Mouse (Mus musculus) heart, embryonic 16.5 days (tissue): Measurements from ENCODE around the gene Pcsk1n. TPM values are rescaled to one million over a fixed set of nuclear protein-coding genes. Genes with fewer than 3 reads are reported as not detected.
A peak's percentile ranks its signal among the peaks of the same experiment; 100 is the strongest.

Experiments used
- ATAC-seq: fragments of 200-750 bp; cut with Nextera tagmentation; replicated peaks from 2 replicates; pipeline ENCODE4 v1.8.0; 2017; ENCODE audit warnings: moderate number of reproducible peaks; ENCODE audit not compliant: insufficient read depth, low FRiP score; ENCODE audit errors: extremely low read depth
- H3K27ac ChIP-seq: fragments of 300-500 bp; sonication (generic); 2 replicates; pipeline ENCODE4 v1.5.1; 2014; ENCODE audit warnings: mild to moderate bottlenecking, low read length, control low read depth, moderate library complexity
- H3K27me3 ChIP-seq: fragments of 300-500 bp; sonication (generic); 2 replicates; pipeline ENCODE4 v1.6.1; 2014; ENCODE audit warnings: low read length, mixed read lengths; ENCODE audit not compliant: control insufficient read depth, insufficient read depth
- H3K36me3 ChIP-seq: fragments of 300-500 bp; sonication (generic); 2 replicates; pipeline ENCODE4 v1.6.1; 2014; ENCODE audit not compliant: control insufficient read depth, insufficient read depth
- H3K4me1 ChIP-seq: fragments of 300-500 bp; sonication (generic); 2 replicates; pipeline ENCODE4 v1.6.1; 2014; ENCODE audit warnings: low read length, mixed read lengths; ENCODE audit not compliant: control insufficient read depth, insufficient read depth
- H3K4me2 ChIP-seq: fragments of 300-500 bp; sonication (generic); 2 replicates; pipeline ENCODE4 v1.6.1; 2014; ENCODE audit warnings: low read depth, mild to moderate bottlenecking, control low read depth, low read length
- H3K4me3 ChIP-seq: fragments of 300-500 bp; sonication (generic); 2 replicates; pipeline ENCODE4 v1.5.1; 2014; ENCODE audit warnings: mild to moderate bottlenecking, control low read depth, low read length
- H3K9ac ChIP-seq: fragments of 300-500 bp; sonication (generic); 2 replicates; pipeline ENCODE4 v1.6.1; 2014; ENCODE audit warnings: low read length, control low read depth
- H3K9me3 ChIP-seq: fragments of 300-500 bp; sonication (generic); replicated peaks from 2 replicates; pipeline ENCODE4 v1.6.1; 2016; ENCODE audit warnings: low read length; ENCODE audit not compliant: control insufficient read depth
- WGBS: fragments of 180-500 bp; shearing (Covaris S2); extraction: QIAGEN DNeasy Blood & Tissue Kit; methylation state at CpG from one replicate; pipeline ENCODE4 v1.1.7; 2014; 5-methylcytosine and 5-hydroxymethylcytosine counted together
- polyA plus RNA-seq: library from polyadenylated mRNA; unstranded; fragments of >200 nt; fragmentation: Nextera tagmentation; extraction: Ambion mirVana; gene quantifications from 2 replicates; pipeline ENCODE4 v1.2.1, GENCODE M21; 2015

The Pcsk1n gene
- polyA plus RNA-seq, 1 experiment from 2014 or later = 0.42 TPM

GRCm38 (mm10) chrX:7928270-7928790 is 8.7 kb downstream of the Pcsk1n start, which contains the start of gene Eras:
Gene Eras, minus strand, starts transcription at chrX:7928607.
- WGBS = 20% methylated on average over 16 of the region's 19 CpGs
- peak within 1 kb of the TSS; percentile 36 for H3K4me2 ChIP-seq
- no peak within 1 kb of the TSS for H3K27ac ChIP-seq
- no peak within 1 kb of the TSS for H3K9ac ChIP-seq
- peaks cover 39% of the 10 kb centered on the region for H3K27me3 ChIP-seq
- no peaks in the 10 kb centered on the region for H3K4me1 ChIP-seq
- peaks cover 8% of the 10 kb centered on the region for H3K36me3 ChIP-seq
- peak within 1 kb of the TSS; percentile 10; the same call in 1 of the 2 replicates for H3K4me3 ChIP-seq
- H3K9me3 ChIP-seq = no peaks in the 10 kb centered on the region
- ATAC-seq = no peak

GRCm38 (mm10) chrX:7936874-7937273 is 17.3 kb downstream of the Pcsk1n start:
- no peak for ATAC-seq
- Histone ChIP-seq H3K27me3 (no peaks in the 10 kb centered on the region), H3K4me2 (no peak overlapping the region), H3K4me1 (no peaks in the 10 kb centered on the region), H3K36me3 (peaks cover 3% of the 10 kb centered on the region; the same call in 1 of the 2 replicates), H3K9me3 (no peaks in the 10 kb centered on the region), H3K4me3 (no peak overlapping the region), H3K9ac (no peak overlapping the region), H3K27ac (no peak overlapping the region)
- WGBS = 49% methylated on average over 10 of the region's 11 CpGs

DNA sequence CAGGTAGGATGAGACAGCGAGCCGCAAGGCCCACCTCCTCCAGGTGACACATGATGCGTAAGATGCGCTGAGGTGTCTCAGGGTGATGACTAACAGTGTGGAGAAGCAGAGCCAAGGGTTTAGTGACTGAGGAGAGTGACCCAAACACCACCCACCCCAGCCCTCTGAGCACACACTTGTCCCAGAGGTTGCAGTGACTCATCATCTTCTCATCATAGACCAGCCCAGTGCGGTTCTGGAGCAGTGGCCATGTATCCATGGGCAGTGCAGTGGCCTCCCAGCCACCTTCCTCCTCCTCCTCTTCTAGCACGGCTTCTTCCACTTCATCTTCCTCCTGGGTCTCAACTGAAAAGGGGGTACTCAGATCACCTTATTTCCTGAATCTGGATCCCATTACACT is 18.0 kb downstream of the Pcsk1n start:
- no peak overlapping the region for H3K4me2 ChIP-seq
- H3K4me1 ChIP-seq = no peaks in the 10 kb centered on the region
- 82% methylated on average over 6 of the region's 6 CpGs for WGBS
- H3K27ac ChIP-seq = no peak overlapping the region
- H3K27me3 ChIP-seq = no peaks in the 10 kb centered on the region
- no peaks in the 10 kb centered on the region for H3K9me3 ChIP-seq
- no peak for ATAC-seq
- no peak overlapping the region for H3K9ac ChIP-seq
- peaks cover 3% of the 10 kb centered on the region; the same call in 1 of the 2 replicates for H3K36me3 ChIP-seq
- no peak overlapping the region for H3K4me3 ChIP-seq

GRCm38 (mm10) chrX:7945618-7946017 is 26.0 kb downstream of the Pcsk1n start:
- H3K4me3 ChIP-seq = no peak overlapping the region
- H3K36me3 ChIP-seq = no peaks in the 10 kb centered on the region
- H3K4me2 ChIP-seq = no peak overlapping the region
- 83% methylated on average over 8 of the region's 8 CpGs for WGBS
- no peaks in the 10 kb centered on the region for H3K27me3 ChIP-seq
- no peaks in the 10 kb centered on the region for H3K9me3 ChIP-seq
- no peak overlapping the region for H3K27ac ChIP-seq
- H3K4me1 ChIP-seq = no peaks in the 10 kb centered on the region
- H3K9ac ChIP-seq = no peak overlapping the region
- ATAC-seq = no peak

DNA sequence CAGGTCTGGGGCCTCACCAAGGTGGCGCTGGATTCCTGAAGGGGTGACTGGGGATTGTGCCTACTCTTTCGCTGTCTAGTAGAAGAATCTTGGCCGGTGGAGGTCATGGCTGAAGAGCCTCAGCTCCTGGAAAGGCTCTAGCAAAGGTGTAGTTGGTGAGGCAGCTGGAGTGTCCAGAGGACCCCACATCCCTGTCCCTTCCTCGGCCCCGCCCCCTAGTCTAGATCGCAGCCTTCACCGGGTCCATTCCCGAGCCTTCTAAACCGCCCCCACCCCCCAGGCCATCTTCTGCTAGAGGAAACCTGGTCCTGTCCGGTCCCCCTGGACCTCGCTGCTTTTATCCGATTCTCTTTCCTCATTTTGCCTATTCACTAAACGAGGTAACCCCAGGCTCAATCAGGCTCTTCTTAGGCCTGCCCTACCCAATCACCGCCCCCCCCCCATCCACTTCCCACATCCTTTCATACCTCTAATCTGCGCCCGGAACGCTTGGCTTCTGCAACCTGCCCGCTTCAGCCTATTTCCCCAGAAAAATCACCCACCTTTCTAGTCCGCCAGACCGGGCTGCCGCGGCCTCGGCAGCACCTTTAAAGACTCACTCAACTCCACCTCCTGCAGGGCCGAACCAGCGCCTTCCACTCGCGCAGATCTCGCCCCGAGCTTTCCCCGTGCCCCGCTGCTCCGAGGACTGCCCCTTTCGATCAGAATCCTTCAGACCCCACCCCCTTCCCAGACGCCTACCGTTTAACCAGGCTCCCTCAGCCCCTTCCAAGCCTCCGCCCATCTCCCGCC is 27.7 kb downstream of the Pcsk1n start, which contains the start of gene Hdac6:
Gene Hdac6 (minus strand): TSS at position 782 of the 792 bp plus-strand sequence.
- peak within 1 kb of the TSS; percentile 81 for H3K27ac ChIP-seq
- no peaks in the 10 kb centered on the region for H3K27me3 ChIP-seq
- H3K36me3 ChIP-seq = no peaks in the 10 kb centered on the region
- H3K4me3 ChIP-seq = peak within 1 kb of the TSS; percentile 61
- 13% methylated on average over 36 of the region's 37 CpGs for WGBS
- ATAC-seq = peak; percentile 14
- H3K9ac ChIP-seq = peak within 1 kb of the TSS; percentile 72
- H3K9me3 ChIP-seq = no peaks in the 10 kb centered on the region
- H3K4me1 ChIP-seq = no peaks in the 10 kb centered on the region
- H3K4me2 ChIP-seq = peak within 1 kb of the TSS; percentile 69

DNA sequence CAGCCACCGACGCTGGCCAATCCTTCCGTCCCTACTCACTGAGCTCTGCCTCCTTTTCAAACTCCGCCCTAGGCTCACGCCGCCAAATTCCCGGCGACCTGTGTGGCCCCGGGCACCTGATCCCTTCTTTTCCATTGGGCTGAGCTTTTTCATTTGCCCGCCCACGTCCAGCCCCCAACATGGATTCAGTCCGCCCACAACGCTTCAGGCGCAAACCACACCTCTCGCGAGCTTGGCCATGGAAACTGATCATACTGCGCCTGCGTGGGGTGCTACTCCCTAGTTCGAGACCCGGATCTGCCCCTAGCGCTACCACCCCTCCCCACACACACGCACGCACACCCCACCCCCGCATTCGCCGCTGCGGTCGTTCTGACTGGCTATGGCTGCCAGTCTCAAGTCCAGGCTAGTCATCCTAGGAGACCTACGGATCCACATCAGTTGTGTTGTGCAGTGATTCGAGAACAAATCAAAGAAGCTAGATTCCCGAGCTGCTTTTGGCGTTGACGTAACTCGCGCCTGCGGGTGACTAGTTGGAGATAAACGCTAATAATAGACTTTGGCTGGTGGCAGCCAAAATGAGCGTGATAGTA is 28.4 kb downstream of the Pcsk1n start:
- peak; percentile 98 for ATAC-seq
- H3K9ac ChIP-seq = peak overlapping the region; percentile 72
- H3K27ac ChIP-seq = peak overlapping the region; percentile 81
- H3K36me3 ChIP-seq = no peaks in the 10 kb centered on the region
- H3K4me1 ChIP-seq = no peaks in the 10 kb centered on the region
- 15% methylated on average over 38 of the region's 38 CpGs for WGBS
- H3K4me2 ChIP-seq = peak overlapping the region; percentile 69
- no peaks in the 10 kb centered on the region for H3K9me3 ChIP-seq
- no peaks in the 10 kb centered on the region for H3K27me3 ChIP-seq
- peak overlapping the region; percentile 61 for H3K4me3 ChIP-seq

DNA sequence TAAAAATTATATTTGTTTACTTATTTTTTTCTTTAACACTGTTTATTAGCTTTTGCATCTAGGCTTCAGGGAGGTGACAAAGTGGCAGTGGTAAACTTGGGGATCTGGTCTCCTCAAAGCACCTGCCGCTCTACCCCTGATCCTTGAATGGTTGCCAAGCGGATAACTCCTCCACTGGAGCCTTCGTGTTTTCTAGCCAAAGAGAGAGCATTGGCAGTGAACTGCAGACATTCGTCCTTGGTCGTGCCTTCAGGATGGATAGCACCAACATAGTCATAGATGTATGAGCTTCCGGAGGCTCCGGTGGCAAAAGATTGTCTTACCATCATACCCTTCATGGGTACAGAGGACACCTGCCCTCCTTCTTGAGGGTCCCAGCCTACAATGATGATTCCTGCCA is 30.5 kb downstream of the Pcsk1n start:
- no peak for ATAC-seq

GRCm38 (mm10) chrX:7958868-7959267 is 39.2 kb downstream of the Pcsk1n start:
- H3K9me3 ChIP-seq = no peaks in the 10 kb centered on the region
- WGBS = 86% methylated on average over 9 of the region's 9 CpGs
- no peaks in the 10 kb centered on the region for H3K36me3 ChIP-seq
- H3K9ac ChIP-seq = no peak overlapping the region
- ATAC-seq = no peak
- H3K4me3 ChIP-seq = no peak overlapping the region
- H3K27me3 ChIP-seq = no peaks in the 10 kb centered on the region
- H3K27ac ChIP-seq = no peak overlapping the region
- H3K4me1 ChIP-seq = no peaks in the 10 kb centered on the region
- H3K4me2 ChIP-seq = no peak overlapping the region

More for the DNA sequence above, 30.5 kb downstream of the Pcsk1n start:
- Histone ChIP-seq H3K4me2 (no peak overlapping the region), H3K4me3 (no peak overlapping the region), H3K9me3 (no peaks in the 10 kb centered on the region), H3K9ac (no peak overlapping the region), H3K4me1 (no peaks in the 10 kb centered on the region), H3K27me3 (no peaks in the 10 kb centered on the region), H3K27ac (no peak overlapping the region), H3K36me3 (no peaks in the 10 kb centered on the region)
- whole genome bisulfite sequencing = 80% methylated on average over 7 of the region's 7 CpGs
